Mouse (Mus musculus): Measurements from ENCODE around the gene Ppp1r14c. TPM values are rescaled to one million over a fixed set of nuclear protein-coding genes. Genes with fewer than 3 reads are reported as not detected.

The Ppp1r14c gene
- polyA plus RNA-seq, 1 experiment from 2014 or later = 1.4 TPM

GRCm38 (mm10) chr10:3507484-3508221 lies 141.8 kb downstream of the Ppp1r14c start:
- H3K9ac ChIP-seq (ENCODE audit: low read depth, low read length) = no peak overlapping the region
- peak; percentile 58 for ATAC-seq
- no peaks in the 10 kb centered on the region for H3K27me3 ChIP-seq (replicated peaks; ENCODE audit: control insufficient read depth, insufficient read depth, low read length)
- no peaks in the 10 kb centered on the region for H3K9me3 ChIP-seq (ENCODE audit: control insufficient read depth)
- no peaks in the 10 kb centered on the region for H3K36me3 ChIP-seq (ENCODE audit: control insufficient read depth, insufficient read depth)
- no peak overlapping the region for H3K4me2 ChIP-seq (replicated peaks; ENCODE audit: low read depth)
- no peaks in the 10 kb centered on the region for H3K4me1 ChIP-seq (replicated peaks; ENCODE audit: control insufficient read depth, insufficient read depth, low read length)
- H3K4me3 ChIP-seq (ENCODE audit: low read depth, low read length) = no peak overlapping the region
- WGBS = 43% methylated on average over 8 of the region's 8 CpGs
- H3K27ac ChIP-seq (ENCODE audit: low read depth, low read length) = no peak overlapping the region
- no peak for TF ChIP-seq CTCF (IDR thresholded peaks at IDR 0.05; ENCODE audit: low read depth)

GRCm38 (mm10) chr10:3508222-3508588 lies 142.3 kb downstream of the Ppp1r14c start:
- no peaks in the 10 kb centered on the region for H3K36me3 ChIP-seq (ENCODE audit: control insufficient read depth, insufficient read depth)
- no peaks in the 10 kb centered on the region for H3K4me1 ChIP-seq (replicated peaks; ENCODE audit: control insufficient read depth, insufficient read depth, low read length)
- no peaks in the 10 kb centered on the region for H3K9me3 ChIP-seq (ENCODE audit: control insufficient read depth)
- 78% methylated on average over 2 of the region's 2 CpGs for WGBS
- no peak overlapping the region for H3K4me2 ChIP-seq (replicated peaks; ENCODE audit: low read depth)
- H3K4me3 ChIP-seq (ENCODE audit: low read depth, low read length) = no peak overlapping the region
- no peak overlapping the region for H3K27ac ChIP-seq (ENCODE audit: low read depth, low read length)
- H3K9ac ChIP-seq (ENCODE audit: low read depth, low read length) = no peak overlapping the region
- H3K27me3 ChIP-seq (replicated peaks; ENCODE audit: control insufficient read depth, insufficient read depth, low read length) = no peaks in the 10 kb centered on the region
- no peak for ATAC-seq
- no peak for TF ChIP-seq CTCF (IDR thresholded peaks at IDR 0.05; ENCODE audit: low read depth)

GRCm38 (mm10) chr10:3508746-3509145 lies 142.9 kb downstream of the Ppp1r14c start:
- Histone ChIP-seq H3K9ac (ENCODE audit: low read depth, low read length) (no peak overlapping the region), H3K4me3 (ENCODE audit: low read depth, low read length) (no peak overlapping the region), H3K4me2 (replicated peaks; ENCODE audit: low read depth) (no peak overlapping the region), H3K27me3 (replicated peaks; ENCODE audit: control insufficient read depth, insufficient read depth, low read length) (no peaks in the 10 kb centered on the region), H3K4me1 (replicated peaks; ENCODE audit: control insufficient read depth, insufficient read depth, low read length) (no peaks in the 10 kb centered on the region), H3K36me3 (ENCODE audit: control insufficient read depth, insufficient read depth) (no peaks in the 10 kb centered on the region), H3K9me3 (ENCODE audit: control insufficient read depth) (no peaks in the 10 kb centered on the region), H3K27ac (ENCODE audit: low read depth, low read length) (no peak overlapping the region)
- ATAC-seq = no peak
- WGBS = 73% methylated on average over 2 of the region's 2 CpGs
- TF ChIP-seq CTCF (IDR thresholded peaks at IDR 0.05; ENCODE audit: low read depth) = no peak

GRCm38 (mm10) chr10:3509663-3510277 lies 143.9 kb downstream of the Ppp1r14c start:
- H3K9me3 ChIP-seq (ENCODE audit: control insufficient read depth) = no peaks in the 10 kb centered on the region
- H3K4me2 ChIP-seq (replicated peaks; ENCODE audit: low read depth) = no peak overlapping the region
- no peaks in the 10 kb centered on the region for H3K27me3 ChIP-seq (replicated peaks; ENCODE audit: control insufficient read depth, insufficient read depth, low read length)
- TF ChIP-seq CTCF (IDR thresholded peaks at IDR 0.05; ENCODE audit: low read depth) = no peak
- H3K9ac ChIP-seq (ENCODE audit: low read depth, low read length) = no peak overlapping the region
- H3K4me1 ChIP-seq (replicated peaks; ENCODE audit: control insufficient read depth, insufficient read depth, low read length) = no peaks in the 10 kb centered on the region
- H3K4me3 ChIP-seq (ENCODE audit: low read depth, low read length) = no peak overlapping the region
- H3K36me3 ChIP-seq (ENCODE audit: control insufficient read depth, insufficient read depth) = no peaks in the 10 kb centered on the region
- no peak overlapping the region for H3K27ac ChIP-seq (ENCODE audit: low read depth, low read length)
- 67% methylated on average over 7 of the region's 7 CpGs for WGBS
- no peak for ATAC-seq

- Histone ChIP-seq H3K9me3 (ENCODE audit: control insufficient read depth) (no peaks in the 10 kb centered on the region), H3K9ac (ENCODE audit: low read depth, low read length) (no peak overlapping the region), H3K27me3 (replicated peaks; ENCODE audit: control insufficient read depth, insufficient read depth, low read length) (no peaks in the 10 kb centered on the region), H3K4me3 (ENCODE audit: low read depth, low read length) (no peak overlapping the region), H3K4me1 (replicated peaks; ENCODE audit: control insufficient read depth, insufficient read depth, low read length) (no peaks in the 10 kb centered on the region), H3K27ac (ENCODE audit: low read depth, low read length) (no peak overlapping the region), H3K4me2 (replicated peaks; ENCODE audit: low read depth) (no peak overlapping the region), H3K36me3 (ENCODE audit: control insufficient read depth, insufficient read depth) (no peaks in the 10 kb centered on the region)
- TF ChIP-seq CTCF (IDR thresholded peaks at IDR 0.05; ENCODE audit: low read depth) = no peak
- 63% methylated on average over 3 of the region's 3 CpGs for WGBS
- no peak for ATAC-seq
Measured at GRCm38 (mm10) chr10:3510486-3510885, 144.6 kb downstream of the Ppp1r14c start.

- Histone ChIP-seq H3K36me3 (ENCODE audit: control insufficient read depth, insufficient read depth) (no peaks in the 10 kb centered on the region), H3K9me3 (ENCODE audit: control insufficient read depth) (no peaks in the 10 kb centered on the region), H3K4me3 (ENCODE audit: low read depth, low read length) (no peak overlapping the region), H3K9ac (ENCODE audit: low read depth, low read length) (no peak overlapping the region), H3K27me3 (replicated peaks; ENCODE audit: control insufficient read depth, insufficient read depth, low read length) (no peaks in the 10 kb centered on the region), H3K4me1 (replicated peaks; ENCODE audit: control insufficient read depth, insufficient read depth, low read length) (no peaks in the 10 kb centered on the region), H3K4me2 (replicated peaks; ENCODE audit: low read depth) (no peak overlapping the region), H3K27ac (ENCODE audit: low read depth, low read length) (no peak overlapping the region)
- 63% methylated on average over 3 of the region's 3 CpGs for WGBS
- no peak for ATAC-seq
- no peak for TF ChIP-seq CTCF (IDR thresholded peaks at IDR 0.05; ENCODE audit: low read depth)
Measured at GRCm38 (mm10) chr10:3511401-3511800, 145.5 kb downstream of the Ppp1r14c start.

Data from intestine, postnatal 0 days (tissue).